Mouse (Mus musculus): Measurements from ENCODE around the gene Dst.

GRCm38 (mm10) chr1:33945756-33946155 lies 37.7 kb downstream of the Dst start:
- TF ChIP-seq CTCF (IDR thresholded peaks at IDR 0.05; ENCODE audit: low read depth): no peak
- TF ChIP-seq EP300 (IDR thresholded peaks at IDR 0.05; ENCODE audit: low read depth): no peak

All from liver, embryonic 14.5 days (tissue).